Mouse (Mus musculus): ENCODE measurements around the gene Igfbp7. TPM values are rescaled to one million over a fixed set of nuclear protein-coding genes. Genes with fewer than 3 reads are reported as not detected.

The Igfbp7 gene
- total and polyA plus RNA-seq, 3 experiments: 174 to 353 (median 205) TPM

GRCm38 (mm10) chr5:77354361-77354787 is 53.5 kb downstream of the Igfbp7 start:
- no peaks in the 10 kb centered on the region for H3K27me3 ChIP-seq (ENCODE audit: control insufficient read depth, insufficient read depth, low read length)
- H3K27ac ChIP-seq: peak overlapping the region; percentile 93; the same call in 1 of the 2 replicates
- peak; percentile 84 to 90 for DNase-seq
- 17% methylated on average over 16 of the region's 16 CpGs for WGBS
- peaks cover 14% of the 10 kb centered on the region for H3K4me1 ChIP-seq (ENCODE audit: control insufficient read depth, insufficient read depth, low read length)
- no peaks in the 10 kb centered on the region; the same call in 1 of the 2 replicates for H3K36me3 ChIP-seq (ENCODE audit: control insufficient read depth, insufficient read depth, low read length)
- H3K79me2 ChIP-seq (replicated peaks; ENCODE audit: control insufficient read depth, insufficient read depth, low read length): no peaks in the 10 kb centered on the region
- H3K9ac ChIP-seq (ENCODE audit: low read depth, low read length): no peak overlapping the region
- intact Hi-C loops (cut with DNase I): loop anchor here (1.0 kb wide), 2 partner anchors 106 to 111 kb away; no protein-coding TSS in a partner anchor
- no peak overlapping the region for H3K4me3 ChIP-seq
- TF ChIP-seq CTCF (IDR thresholded peaks at IDR 0.05) (peak; percentile 100; the same call in 1 of the 2 replicates), EP300 (IDR thresholded peaks at IDR 0.05; ENCODE audit: insufficient read depth, low read depth, low read length) (peak; percentile 59; the same call in 1 of the 2 replicates), POLR2A (IDR thresholded peaks at IDR 0.05; ENCODE audit: insufficient read depth, low read depth, low read length) (no peak)

GRCm38 (mm10) chr5:77351691-77352090 is 56.1 kb downstream of the Igfbp7 start:
- 80% methylated on average over 9 of the region's 9 CpGs for whole genome bisulfite sequencing
- intact Hi-C loops (cut with DNase I): no loop called here
- Histone ChIP-seq H3K4me1 (ENCODE audit: control insufficient read depth, insufficient read depth, low read length) (peaks cover 8% of the 10 kb centered on the region), H3K9ac (ENCODE audit: low read depth, low read length) (no peak overlapping the region), H3K27ac (no peak overlapping the region), H3K36me3 (ENCODE audit: control insufficient read depth, insufficient read depth, low read length) (no peaks in the 10 kb centered on the region; the same call in 1 of the 2 replicates), H3K27me3 (ENCODE audit: control insufficient read depth, insufficient read depth, low read length) (no peaks in the 10 kb centered on the region), H3K79me2 (replicated peaks; ENCODE audit: control insufficient read depth, insufficient read depth, low read length) (no peaks in the 10 kb centered on the region), H3K4me3 (no peak overlapping the region)
- no peak for DNase-seq
- TF ChIP-seq CTCF (IDR thresholded peaks at IDR 0.05): no peak
- no peak for TF ChIP-seq POLR2A (IDR thresholded peaks at IDR 0.05; ENCODE audit: insufficient read depth, low read depth, low read length)
- no peak for TF ChIP-seq EP300 (IDR thresholded peaks at IDR 0.05; ENCODE audit: insufficient read depth, low read depth, low read length)

DNA sequence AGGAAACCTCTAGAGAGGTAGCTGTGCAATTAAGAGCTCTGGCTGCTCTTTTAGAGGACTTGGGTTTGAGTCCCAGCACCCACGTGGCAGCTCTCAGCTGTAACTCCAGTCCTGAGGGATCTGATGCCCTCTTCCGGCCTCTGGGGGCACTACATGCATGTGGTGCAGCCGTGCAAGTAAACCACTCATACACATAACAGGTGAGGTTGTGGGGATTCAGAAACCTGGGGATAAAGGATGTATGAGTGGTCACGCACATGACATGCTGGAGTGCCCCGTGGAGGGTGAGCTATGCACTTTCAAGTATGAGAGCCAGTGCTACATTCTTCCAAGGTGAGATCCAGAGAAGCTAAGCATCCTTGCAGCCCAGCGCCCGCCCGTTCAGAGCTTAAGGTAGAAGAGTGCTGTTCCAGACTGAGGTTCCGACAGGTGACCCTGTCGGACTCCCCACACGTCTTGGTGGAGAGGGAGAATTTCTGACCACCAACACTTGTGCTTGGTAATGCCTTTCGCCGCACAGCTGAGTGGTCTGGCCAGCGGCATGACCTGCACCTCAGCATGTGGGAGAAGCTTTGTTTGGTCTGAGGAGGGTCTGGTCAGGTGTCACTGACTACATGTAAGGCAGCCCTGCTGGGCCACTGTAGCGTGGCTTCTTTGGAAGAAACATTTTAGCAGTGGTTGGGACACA is 57.7 kb downstream of the Igfbp7 start:
- H3K4me1 ChIP-seq (ENCODE audit: control insufficient read depth, insufficient read depth, low read length): peaks cover under 1% of the 10 kb centered on the region; the same call in 1 of the 2 replicates
- H3K27ac ChIP-seq: no peak overlapping the region
- no peaks in the 10 kb centered on the region for H3K27me3 ChIP-seq (ENCODE audit: control insufficient read depth, insufficient read depth, low read length)
- DNase-seq: no peak
- intact Hi-C loops (cut with DNase I): no loop called here
- no peaks in the 10 kb centered on the region; the same call in 1 of the 2 replicates for H3K36me3 ChIP-seq (ENCODE audit: control insufficient read depth, insufficient read depth, low read length)
- no peak for TF ChIP-seq EP300 (IDR thresholded peaks at IDR 0.05; ENCODE audit: insufficient read depth, low read depth, low read length)
- TF ChIP-seq POLR2A (IDR thresholded peaks at IDR 0.05; ENCODE audit: insufficient read depth, low read depth, low read length): no peak
- TF ChIP-seq CTCF (IDR thresholded peaks at IDR 0.05): peak; percentile 19; the same call in 1 of the 2 replicates
- H3K4me3 ChIP-seq: no peak overlapping the region
- no peak overlapping the region for H3K9ac ChIP-seq (ENCODE audit: low read depth, low read length)
- no peaks in the 10 kb centered on the region for H3K79me2 ChIP-seq (replicated peaks; ENCODE audit: control insufficient read depth, insufficient read depth, low read length)
- WGBS: 93% methylated on average over 15 of the region's 15 CpGs

DNA sequence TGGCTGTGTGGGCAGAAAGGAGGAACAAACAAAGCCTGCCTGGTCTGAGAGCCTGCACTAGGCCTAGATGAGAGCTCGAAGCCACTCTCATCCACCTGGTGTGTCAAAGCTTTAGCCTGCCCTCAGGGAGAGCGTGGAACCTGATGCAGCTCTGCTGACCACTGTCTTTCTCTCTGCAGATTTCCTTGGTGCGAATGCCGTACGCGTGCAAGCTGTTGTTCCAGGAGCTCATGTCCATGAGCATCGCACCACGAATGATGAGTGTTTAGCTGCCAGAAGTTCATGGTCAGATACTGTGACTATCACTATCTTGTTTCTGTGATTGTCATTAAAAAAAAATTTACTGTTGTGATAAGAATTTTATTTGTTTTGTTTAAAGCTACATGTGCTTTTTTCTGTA is 58.9 kb downstream of the Igfbp7 start:
- Histone ChIP-seq H3K9ac (ENCODE audit: low read depth, low read length) (no peak overlapping the region), H3K4me1 (ENCODE audit: control insufficient read depth, insufficient read depth, low read length) (no peaks in the 10 kb centered on the region), H3K36me3 (ENCODE audit: control insufficient read depth, insufficient read depth, low read length) (no peaks in the 10 kb centered on the region; the same call in 1 of the 2 replicates), H3K27me3 (ENCODE audit: control insufficient read depth, insufficient read depth, low read length) (no peaks in the 10 kb centered on the region), H3K4me3 (no peak overlapping the region), H3K79me2 (replicated peaks; ENCODE audit: control insufficient read depth, insufficient read depth, low read length) (no peaks in the 10 kb centered on the region), H3K27ac (no peak overlapping the region)
- no peak for DNase-seq
- no peak for TF ChIP-seq EP300 (IDR thresholded peaks at IDR 0.05; ENCODE audit: insufficient read depth, low read depth, low read length)
- no peak for TF ChIP-seq POLR2A (IDR thresholded peaks at IDR 0.05; ENCODE audit: insufficient read depth, low read depth, low read length)
- TF ChIP-seq CTCF (IDR thresholded peaks at IDR 0.05): no peak
- intact Hi-C loops (cut with DNase I): no loop called here
- WGBS: 94% methylated on average over 8 of the region's 8 CpGs

DNA sequence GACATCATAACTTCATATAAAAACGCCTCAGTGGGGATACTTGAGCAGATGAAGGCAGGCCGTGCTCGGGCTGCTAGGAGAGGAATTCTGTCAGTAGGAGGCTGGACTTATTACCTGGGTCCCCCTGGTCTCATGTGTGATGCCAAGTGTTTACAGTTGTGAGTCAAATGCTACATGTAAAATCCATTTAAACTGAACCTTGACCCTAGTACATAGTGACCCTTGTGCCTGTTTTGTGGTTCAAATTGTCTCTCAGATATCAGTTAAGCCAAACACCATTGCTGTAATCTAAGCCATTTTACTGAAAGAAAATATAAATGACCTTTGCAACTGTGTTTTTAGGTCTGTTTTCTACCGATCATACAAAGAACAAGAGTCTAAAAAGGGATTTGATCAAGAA is 67.8 kb downstream of the Igfbp7 start:
- intact Hi-C loops (cut with DNase I): no loop called here
- DNase-seq: no peak
- no peak overlapping the region for H3K9ac ChIP-seq (ENCODE audit: low read depth, low read length)
- 84% methylated on average over 4 of the region's 4 CpGs for WGBS
- TF ChIP-seq POLR2A (IDR thresholded peaks at IDR 0.05; ENCODE audit: insufficient read depth, low read depth, low read length) (no peak), EP300 (IDR thresholded peaks at IDR 0.05; ENCODE audit: insufficient read depth, low read depth, low read length) (no peak), CTCF (IDR thresholded peaks at IDR 0.05) (no peak)
- 0 out of 2 replicates have a peak, but pooled peaks cover 1% of the 10 kb centered on the region for H3K27me3 ChIP-seq (ENCODE audit: control insufficient read depth, insufficient read depth, low read length)
- H3K4me1 ChIP-seq (ENCODE audit: control insufficient read depth, insufficient read depth, low read length): no peaks in the 10 kb centered on the region
- H3K4me3 ChIP-seq: no peak overlapping the region
- no peaks in the 10 kb centered on the region for H3K79me2 ChIP-seq (replicated peaks; ENCODE audit: control insufficient read depth, insufficient read depth, low read length)
- no peaks in the 10 kb centered on the region; the same call in 1 of the 2 replicates for H3K36me3 ChIP-seq (ENCODE audit: control insufficient read depth, insufficient read depth, low read length)
- no peak overlapping the region for H3K27ac ChIP-seq

DNA sequence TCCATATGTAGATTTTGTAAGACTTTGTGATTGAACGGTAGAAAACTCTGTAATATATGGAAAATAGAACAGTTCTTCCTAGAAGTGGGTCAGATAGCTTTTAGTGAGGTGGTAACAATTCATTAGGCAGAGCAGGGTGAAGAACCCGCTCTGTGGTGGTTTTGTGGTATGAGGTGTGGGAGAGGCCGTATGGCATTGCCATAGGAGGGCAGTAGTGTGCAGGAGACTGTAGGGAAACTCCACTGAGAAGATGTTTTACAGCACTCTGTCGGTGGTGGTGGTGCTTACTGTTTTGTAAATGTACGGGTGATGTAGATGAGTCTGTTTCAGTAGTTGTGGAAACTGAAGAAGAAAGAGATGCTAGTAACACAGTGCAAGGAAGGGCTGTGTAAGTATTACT is 77.7 kb downstream of the Igfbp7 start:
- 76% methylated on average over 5 of the region's 5 CpGs for WGBS
- intact Hi-C loops (cut with DNase I): no loop called here
- no peak overlapping the region for H3K9ac ChIP-seq (ENCODE audit: low read depth, low read length)
- H3K79me2 ChIP-seq (replicated peaks; ENCODE audit: control insufficient read depth, insufficient read depth, low read length): no peaks in the 10 kb centered on the region
- no peak overlapping the region for H3K27ac ChIP-seq
- H3K36me3 ChIP-seq (ENCODE audit: control insufficient read depth, insufficient read depth, low read length): peaks cover 2% of the 10 kb centered on the region; the same call in 1 of the 2 replicates
- DNase-seq: no peak
- H3K4me1 ChIP-seq (ENCODE audit: control insufficient read depth, insufficient read depth, low read length): no peaks in the 10 kb centered on the region
- no peaks in the 10 kb centered on the region for H3K27me3 ChIP-seq (ENCODE audit: control insufficient read depth, insufficient read depth, low read length)
- TF ChIP-seq EP300 (IDR thresholded peaks at IDR 0.05; ENCODE audit: insufficient read depth, low read depth, low read length) (no peak), CTCF (IDR thresholded peaks at IDR 0.05) (peak; percentile 38)
- H3K4me3 ChIP-seq: no peak overlapping the region

All from heart, adult 2 months (tissue).